Mouse (Mus musculus): ENCODE results near the gene Cecr2. TPM values are rescaled to one million over a fixed set of nuclear protein-coding genes. Genes with fewer than 3 reads are reported as not detected.
"Not testable (repeated sequence)": the region's sequence is repeated elsewhere in the genome, so short reads cannot be mapped to it uniquely, and the experiment has no call there.

The Cecr2 gene
- polyA plus RNA-seq, 2 experiments = 6.2 to 7.1 TPM

GRCm38 (mm10) chr6:120798905-120799304 lies 132.7 kb downstream of the Cecr2 start:
- WGBS (ENCODE audit: insufficient replicate concordance) = 70% methylated on average over 4 of the region's 4 CpGs
- ATAC-seq (ENCODE audit: insufficient read depth) = no peak
- TF ChIP-seq EP300 (IDR thresholded peaks at IDR 0.05; ENCODE audit: low read depth) (no peak), CTCF (IDR thresholded peaks at IDR 0.05; ENCODE audit: low read depth) (no peak)

GRCm38 (mm10) chr6:120799581-120800041 lies 133.4 kb downstream of the Cecr2 start:
- no peak overlapping the region for H3K4me3 ChIP-seq (ENCODE audit: insufficient read depth in 1 of 2, low read depth in 2 of 2, low read length in 2 of 2)
- peaks cover 95% of the 10 kb centered on the region for H3K36me3 ChIP-seq (replicated peaks; ENCODE audit: control insufficient read depth, insufficient read depth, low read depth)
- H3K27ac ChIP-seq = no peak overlapping the region
- no peaks in the 10 kb centered on the region for H3K9me3 ChIP-seq (ENCODE audit: control insufficient read depth, low read length)
- WGBS (ENCODE audit: insufficient replicate concordance) = 80% methylated on average over 4 of the region's 4 CpGs
- no peak overlapping the region for H3K4me2 ChIP-seq (ENCODE audit: low read depth)
- ATAC-seq (ENCODE audit: insufficient read depth) (no peak), DNase-seq (ENCODE audit: low read depth in 3 of 3, low spot score in 3 of 3) (no peak)
- TF ChIP-seq EP300 (IDR thresholded peaks at IDR 0.05; ENCODE audit: low read depth) (no peak), CTCF (IDR thresholded peaks at IDR 0.05; ENCODE audit: low read depth) (no peak)
- H3K9ac ChIP-seq (replicated peaks) = no peak overlapping the region
- H3K27me3 ChIP-seq (ENCODE audit: control insufficient read depth, insufficient read depth, low read length) = no peaks in the 10 kb centered on the region
- H3K4me1 ChIP-seq (replicated peaks; ENCODE audit: control insufficient read depth in 2 of 2, insufficient read depth in 2 of 2, low read length in 1 of 2) = no peaks in the 10 kb centered on the region

More at GRCm38 (mm10) chr6:120798905-120799304, 132.7 kb downstream of the Cecr2 start:
- Histone ChIP-seq H3K27ac (no peak overlapping the region), H3K36me3 (replicated peaks; ENCODE audit: control insufficient read depth, insufficient read depth, low read depth) (peaks cover 95% of the 10 kb centered on the region), H3K4me1 (replicated peaks; ENCODE audit: control insufficient read depth in 2 of 2, insufficient read depth in 2 of 2, low read length in 1 of 2) (no peaks in the 10 kb centered on the region), H3K4me3 (ENCODE audit: insufficient read depth in 1 of 2, low read depth in 2 of 2, low read length in 2 of 2) (no peak overlapping the region), H3K27me3 (ENCODE audit: control insufficient read depth, insufficient read depth, low read length) (no peaks in the 10 kb centered on the region), H3K9me3 (ENCODE audit: control insufficient read depth, low read length) (no peaks in the 10 kb centered on the region), H3K4me2 (ENCODE audit: low read depth) (no peak overlapping the region), H3K9ac (replicated peaks) (no peak overlapping the region)
- DNase-seq (ENCODE audit: low read depth in 3 of 3, low spot score in 3 of 3) = no peak

- Histone ChIP-seq H3K36me3 (replicated peaks; ENCODE audit: control insufficient read depth, insufficient read depth, low read depth) (peaks cover 94% of the 10 kb centered on the region), H3K9me3 (ENCODE audit: control insufficient read depth, low read length) (no peaks in the 10 kb centered on the region), H3K4me1 (replicated peaks; ENCODE audit: control insufficient read depth in 2 of 2, insufficient read depth in 2 of 2, low read length in 1 of 2) (no peaks in the 10 kb centered on the region; a peak in 1 of 4 replicates), H3K4me3 (ENCODE audit: insufficient read depth in 1 of 2, low read depth in 2 of 2, low read length in 2 of 2) (no peak overlapping the region), H3K4me2 (ENCODE audit: low read depth) (no peak overlapping the region), H3K27ac (peak overlapping the region; percentile 42), H3K9ac (replicated peaks) (no peak overlapping the region), H3K27me3 (ENCODE audit: control insufficient read depth, insufficient read depth, low read length) (no peaks in the 10 kb centered on the region)
- WGBS (ENCODE audit: insufficient replicate concordance) = 73% methylated on average over 5 of the region's 5 CpGs
- ATAC-seq (ENCODE audit: insufficient read depth) (no peak), DNase-seq (ENCODE audit: low read depth in 3 of 3, low spot score in 3 of 3) (no peak)
- TF ChIP-seq EP300 (IDR thresholded peaks at IDR 0.05; ENCODE audit: low read depth) (no peak), CTCF (IDR thresholded peaks at IDR 0.05; ENCODE audit: low read depth) (no peak)
These were observed 141.0 kb downstream of the Cecr2 start for GRCm38 (mm10) chr6:120806999-120807737.

GRCm38 (mm10) chr6:120807738-120808081 lies 141.5 kb downstream of the Cecr2 start:
- no peak for TF ChIP-seq EP300 (IDR thresholded peaks at IDR 0.05; ENCODE audit: low read depth)
- no peak for TF ChIP-seq CTCF (IDR thresholded peaks at IDR 0.05; ENCODE audit: low read depth)
- H3K27me3 ChIP-seq (ENCODE audit: control insufficient read depth, insufficient read depth, low read length) = no peaks in the 10 kb centered on the region
- 94% methylated on average over 4 of the region's 4 CpGs for WGBS (ENCODE audit: insufficient replicate concordance)
- H3K27ac ChIP-seq = no peak overlapping the region; the same call in 1 of the 2 replicates
- H3K36me3 ChIP-seq (replicated peaks; ENCODE audit: control insufficient read depth, insufficient read depth, low read depth) = peaks cover 89% of the 10 kb centered on the region
- H3K4me1 ChIP-seq (replicated peaks; ENCODE audit: control insufficient read depth in 2 of 2, insufficient read depth in 2 of 2, low read length in 1 of 2) = no peaks in the 10 kb centered on the region; a peak in 1 of 4 replicates
- no peak overlapping the region for H3K4me2 ChIP-seq (ENCODE audit: low read depth)
- no peak overlapping the region for H3K4me3 ChIP-seq (ENCODE audit: insufficient read depth in 1 of 2, low read depth in 2 of 2, low read length in 2 of 2)
- no peak overlapping the region for H3K9ac ChIP-seq (replicated peaks)
- no peak for DNase-seq (ENCODE audit: low read depth in 3 of 3, low spot score in 3 of 3)
- peak; percentile 37; the same call in 1 of the 2 replicates for ATAC-seq (ENCODE audit: insufficient read depth)
- no peaks in the 10 kb centered on the region for H3K9me3 ChIP-seq (ENCODE audit: control insufficient read depth, low read length)

GRCm38 (mm10) chr6:120811999-120812398 lies 145.8 kb downstream of the Cecr2 start:
- not testable (repeated sequence) for H3K4me3 ChIP-seq (ENCODE audit: insufficient read depth in 1 of 2, low read depth in 2 of 2, low read length in 2 of 2); H3K27me3 ChIP-seq (ENCODE audit: control insufficient read depth, insufficient read depth, low read length); DNase-seq (ENCODE audit: low read depth in 3 of 3, low spot score in 3 of 3); H3K4me2 ChIP-seq (ENCODE audit: low read depth); H3K9me3 ChIP-seq (ENCODE audit: control insufficient read depth, low read length); H3K9ac ChIP-seq (replicated peaks); H3K4me1 ChIP-seq (replicated peaks; ENCODE audit: control insufficient read depth in 2 of 2, insufficient read depth in 2 of 2, low read length in 1 of 2); H3K27ac ChIP-seq
- peak; percentile 11; the same call in 1 of the 2 replicates for ATAC-seq (ENCODE audit: insufficient read depth)
- 0 out of 2 replicates have a peak, but pooled peaks have one; percentile 5 for TF ChIP-seq CTCF (IDR thresholded peaks at IDR 0.05; ENCODE audit: low read depth)
- 97% methylated on average over 6 of the region's 10 CpGs for WGBS (ENCODE audit: insufficient replicate concordance)
- peaks cover 49% of the 10 kb centered on the region for H3K36me3 ChIP-seq (replicated peaks; ENCODE audit: control insufficient read depth, insufficient read depth, low read depth)
